Mouse (Mus musculus) heart, adult 8-10 months (tissue): ENCODE measurements at regions not wholly inside any gene's neighbourhood (a gene's known extent, or its start where the extent isn't known, plus 50 kb on each side); places are given as distances from the start of the nearest gene placed in this dataset.

Experiments
- DNase-seq: peaks from one replicate; pipeline ENCODE4 v3.0.0; 2022; ENCODE audit warnings: low spot score

GRCm38 (mm10) chr5:43047316-43047715 is 185.7 kb upstream of the Cpeb2 start:
- no peak for DNase-seq

- DNase-seq: peak; percentile 48
Measured at GRCm38 (mm10) chr5:43048196-43049050, 184.5 kb upstream of the Cpeb2 start.

- DNase-seq: no peak
Measured at GRCm38 (mm10) chr5:43049381-43050301, 183.3 kb upstream of the Cpeb2 start.

GRCm38 (mm10) chr5:43050961-43051517 is 181.9 kb upstream of the Cpeb2 start:
- DNase-seq: peak; percentile 7

GRCm38 (mm10) chr5:43052668-43053067 is 180.3 kb upstream of the Cpeb2 start:
- no peak for DNase-seq

- DNase-seq: no peak
Measured at GRCm38 (mm10) chr5:43054586-43054985, 178.4 kb upstream of the Cpeb2 start.

GRCm38 (mm10) chr5:43055111-43055710 is 177.8 kb upstream of the Cpeb2 start:
- DNase-seq: no peak

GRCm38 (mm10) chr5:43056486-43056885 is 176.5 kb upstream of the Cpeb2 start:
- no peak for DNase-seq

GRCm38 (mm10) chr5:43061243-43061642 is 171.7 kb upstream of the Cpeb2 start:
- DNase-seq: no peak

- no peak for DNase-seq
Measured at GRCm38 (mm10) chr5:43061797-43062391, 171.1 kb upstream of the Cpeb2 start.

GRCm38 (mm10) chr5:43062499-43062898 is 170.5 kb upstream of the Cpeb2 start:
- no peak for DNase-seq

GRCm38 (mm10) chr5:43063386-43063785 is 169.6 kb upstream of the Cpeb2 start:
- DNase-seq: no peak

- DNase-seq: no peak
Measured at GRCm38 (mm10) chr5:43071541-43071940, 161.4 kb upstream of the Cpeb2 start.

GRCm38 (mm10) chr5:43072340-43072739 is 160.6 kb upstream of the Cpeb2 start:
- no peak for DNase-seq

GRCm38 (mm10) chr5:43074536-43074935 is 158.4 kb upstream of the Cpeb2 start:
- no peak for DNase-seq

- no peak for DNase-seq
Measured at GRCm38 (mm10) chr5:43080252-43080651, 152.7 kb upstream of the Cpeb2 start.

- no peak for DNase-seq
Measured at GRCm38 (mm10) chr5:43081561-43082534, 151.1 kb upstream of the Cpeb2 start.

- no peak for DNase-seq
Measured at GRCm38 (mm10) chr5:43087077-43087476, 145.9 kb upstream of the Cpeb2 start.

GRCm38 (mm10) chr5:43087907-43088387 is 145.0 kb upstream of the Cpeb2 start:
- DNase-seq: no peak
